Mouse (Mus musculus): ENCODE measurements around the gene Lenep.

Lenep gene

DNA sequence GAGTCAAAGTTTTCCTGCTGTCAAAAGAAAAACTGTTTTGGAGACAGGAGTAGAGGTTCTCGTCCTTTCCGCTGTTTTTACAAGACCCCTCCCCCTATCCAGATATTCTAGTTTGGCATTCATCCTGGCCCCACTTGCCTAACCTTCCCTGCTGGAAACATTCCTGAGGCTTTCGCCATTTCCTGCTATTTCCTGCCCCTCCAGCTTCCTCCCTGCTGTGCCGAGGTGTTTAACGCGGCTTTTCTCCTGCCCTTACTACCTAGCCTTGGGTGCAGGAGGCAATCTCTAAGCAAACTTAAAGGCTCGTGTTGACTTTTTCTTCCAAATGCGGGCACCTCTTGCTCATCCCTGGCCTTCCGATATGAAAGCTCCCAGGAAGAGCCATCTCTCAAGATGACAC is 17.0 kb upstream of the Lenep start:
- DNase-seq: no peak

DNA sequence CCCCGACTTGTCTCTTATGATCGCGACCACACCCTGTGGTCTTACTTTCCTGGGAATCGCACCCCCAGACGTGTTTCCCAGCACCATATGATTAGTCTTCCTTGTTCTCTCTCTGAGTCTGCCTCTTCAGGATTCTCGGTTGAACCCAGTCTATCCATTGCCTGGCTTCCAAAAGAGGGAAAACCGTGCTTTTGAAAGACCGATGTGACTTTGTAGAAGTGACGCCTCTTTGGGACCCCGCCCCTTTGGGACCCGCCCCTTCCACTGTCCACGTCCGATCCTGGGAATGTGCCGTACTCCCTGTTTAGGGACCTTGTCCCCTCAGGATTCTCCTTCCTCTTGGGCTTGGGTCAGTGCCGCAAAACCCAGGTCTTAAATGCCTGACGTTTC is 16.3 kb upstream of the Lenep start:
- DNase-seq: no peak

DNA sequence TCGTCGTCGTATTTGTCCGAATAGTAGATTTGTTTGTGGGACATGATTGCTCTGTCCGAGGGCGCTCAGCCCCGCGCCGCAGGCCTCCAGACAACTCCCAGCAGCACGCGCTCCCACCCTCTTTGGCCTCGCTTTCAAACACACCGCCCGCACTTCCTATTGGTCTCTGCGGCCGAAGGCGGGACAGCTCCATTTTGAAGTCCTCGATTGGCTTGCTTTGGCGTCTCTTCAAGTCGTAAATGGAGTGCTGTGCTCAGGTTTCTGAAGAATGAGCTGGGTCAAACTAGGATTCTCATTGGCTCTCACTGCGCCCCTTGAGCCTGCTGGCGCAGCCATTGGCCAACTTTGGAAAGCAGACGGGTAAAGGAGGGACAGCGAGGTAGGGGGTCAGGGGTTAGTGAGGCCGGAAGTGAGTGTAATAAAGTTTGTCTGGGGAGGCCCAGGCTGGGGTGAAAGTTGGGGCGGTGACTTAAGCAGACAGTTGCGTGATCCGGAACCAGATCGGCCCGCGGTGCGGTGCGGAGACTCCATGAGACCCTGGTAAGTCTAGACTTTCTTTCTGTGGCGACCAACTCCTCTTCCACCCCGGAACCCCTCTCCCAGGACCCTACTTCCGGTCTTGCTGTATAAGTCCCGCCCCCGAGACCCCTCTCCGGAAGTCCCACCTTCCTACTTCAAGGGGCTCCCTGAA is 15.7 kb upstream of the Lenep start, which contains the start of the genes Cks1b and Shc1:
Gene Cks1b, minus strand, starts transcription at position 214 of the 691 bp plus-strand sequence.
Gene Shc1, plus strand, starts transcription at position 274 of the 691 bp plus-strand sequence.
- peak; percentile 84 for DNase-seq

DNA sequence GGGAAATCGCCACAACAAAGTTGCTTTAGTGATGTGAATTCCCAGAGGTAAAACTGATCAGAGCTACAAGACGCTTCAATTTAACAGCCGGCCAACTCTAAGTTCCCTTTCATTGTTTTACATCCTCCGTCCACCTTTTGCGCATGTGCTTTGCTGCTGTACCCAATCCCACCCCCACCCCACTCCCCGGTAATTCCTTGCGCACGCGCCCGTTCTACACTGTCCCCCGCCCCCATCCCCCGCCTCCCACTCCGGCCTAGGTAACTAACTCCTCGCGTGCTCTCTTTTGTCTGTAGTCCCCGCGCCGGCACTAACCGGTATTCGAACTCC is 15.2 kb upstream of the Lenep start:
- no peak for DNase-seq

DNA sequence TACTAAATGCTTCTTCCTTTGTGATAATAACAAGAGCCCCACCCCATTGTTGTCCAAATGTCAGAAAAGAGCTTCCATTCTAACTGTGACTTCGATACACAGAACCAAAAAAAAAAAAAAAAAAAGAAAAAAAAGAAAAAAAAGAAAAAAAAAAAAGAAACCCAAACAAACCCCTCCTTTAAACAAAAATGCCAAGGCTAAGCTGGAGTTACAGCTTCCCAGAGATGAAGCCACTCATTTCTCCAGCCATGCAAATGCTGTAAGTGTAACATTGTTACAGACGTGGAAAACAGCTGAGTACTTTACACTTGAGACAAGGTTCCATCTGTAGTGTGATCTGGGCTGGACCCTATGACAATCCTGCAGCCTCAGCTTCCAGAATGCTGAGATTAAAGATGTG is 14.5 kb upstream of the Lenep start:
- no peak for DNase-seq

DNA sequence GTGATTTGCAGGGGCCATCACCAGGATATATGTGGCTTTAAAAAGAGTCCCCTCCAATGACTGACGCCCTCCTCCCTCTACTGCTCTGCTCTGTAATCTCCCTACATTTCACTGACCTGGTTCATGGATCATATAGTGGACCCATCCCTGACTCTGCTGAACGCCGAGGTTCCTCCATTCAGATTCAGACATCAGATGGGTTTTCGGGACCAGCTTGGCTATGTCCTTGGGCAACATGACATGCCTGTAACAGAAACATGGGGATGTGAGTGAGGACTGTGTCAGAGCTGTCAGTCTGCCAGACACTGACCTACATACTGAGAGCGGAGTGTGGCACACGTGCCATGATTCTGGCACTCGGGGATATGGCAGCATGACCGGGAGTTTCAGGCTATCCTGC is 13.6 kb upstream of the Lenep start:
- DNase-seq: no peak

DNA sequence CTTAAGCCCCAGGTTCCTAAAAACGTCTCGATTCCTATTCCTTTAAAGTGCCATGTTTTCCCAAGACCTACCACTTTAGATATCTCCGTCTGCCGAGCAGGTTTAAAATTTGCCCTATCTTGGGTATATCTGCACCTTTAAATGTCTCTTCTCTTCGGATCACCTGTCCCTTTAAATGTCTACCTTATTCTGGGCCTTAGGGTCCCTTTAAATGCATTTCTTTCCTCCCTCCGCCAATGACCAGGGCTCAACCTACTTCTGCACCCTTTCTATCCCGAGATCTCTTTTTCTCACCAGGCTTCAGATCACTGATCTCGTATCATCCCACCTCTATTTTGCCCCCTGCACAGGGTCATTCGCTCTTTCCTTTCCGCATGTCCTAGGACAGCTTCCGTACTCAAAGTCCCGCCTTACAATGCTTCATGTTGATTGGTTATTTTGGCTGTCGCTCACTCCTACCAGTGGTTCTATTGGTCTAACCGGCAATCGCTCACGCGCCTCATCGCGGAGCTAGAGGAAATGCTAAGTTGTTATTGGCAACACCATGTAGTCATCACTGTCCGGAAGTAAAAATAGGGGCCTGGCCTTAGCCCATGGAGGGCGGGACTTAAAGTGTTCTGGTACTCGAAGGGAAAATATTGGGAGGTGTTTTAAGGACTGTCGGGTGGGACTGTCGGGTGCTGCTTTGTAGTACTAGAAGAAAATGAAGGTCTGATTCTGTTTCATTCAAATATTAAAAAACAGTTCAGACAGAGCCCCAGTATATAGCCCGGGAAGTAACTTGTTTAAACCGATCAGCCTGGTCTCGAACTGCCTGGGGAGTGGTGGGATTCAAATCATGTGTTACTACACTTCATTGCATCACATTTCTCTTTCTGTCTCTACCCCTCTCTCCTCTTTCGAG is 9.1 kb upstream of the Lenep start, which contains the start of gene Flad1:
Gene Flad1, minus strand, starts transcription at position 381 of the 904 bp plus-strand sequence.
- peak; percentile 99 for DNase-seq

DNA sequence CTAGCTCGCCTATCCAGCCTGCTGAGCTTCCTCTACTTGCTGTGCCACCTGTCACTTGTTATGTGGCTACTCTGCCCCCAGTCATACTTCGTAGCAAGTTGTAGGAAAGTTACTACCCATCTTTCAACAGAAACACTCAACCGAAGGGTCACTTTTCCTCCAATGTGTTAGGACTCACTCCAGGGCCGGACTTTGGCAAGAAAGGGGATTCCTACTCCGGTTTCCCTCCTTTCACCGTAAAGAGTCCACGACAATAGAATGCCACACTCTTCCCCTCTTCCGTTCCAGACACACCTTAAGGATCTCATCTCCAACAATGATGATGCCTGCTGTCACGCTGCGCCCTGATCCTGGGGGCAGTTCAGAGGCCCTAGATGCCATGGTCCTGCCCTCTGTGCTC is 8.3 kb upstream of the Lenep start:
- no peak for DNase-seq

DNA sequence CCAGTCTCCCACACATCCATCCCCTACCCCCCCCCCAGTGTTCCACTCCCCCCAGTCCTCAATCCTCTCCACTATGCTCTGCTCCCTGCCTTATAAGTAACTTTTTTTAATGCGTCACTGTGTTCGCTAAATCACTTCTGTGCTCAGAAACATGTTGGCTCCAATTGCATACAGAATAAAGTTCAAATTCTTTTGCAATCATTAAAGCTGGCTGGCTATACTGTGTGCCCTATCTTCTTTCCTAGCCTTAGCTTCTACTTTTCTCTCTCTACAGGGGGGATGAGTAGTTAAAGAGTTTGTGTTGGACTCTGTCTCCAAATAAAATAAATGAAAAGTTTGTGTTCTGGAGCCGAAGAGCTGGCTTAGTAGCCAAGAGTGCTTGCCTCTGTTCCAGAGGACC is 7.1 kb upstream of the Lenep start:
- no peak for DNase-seq

DNA sequence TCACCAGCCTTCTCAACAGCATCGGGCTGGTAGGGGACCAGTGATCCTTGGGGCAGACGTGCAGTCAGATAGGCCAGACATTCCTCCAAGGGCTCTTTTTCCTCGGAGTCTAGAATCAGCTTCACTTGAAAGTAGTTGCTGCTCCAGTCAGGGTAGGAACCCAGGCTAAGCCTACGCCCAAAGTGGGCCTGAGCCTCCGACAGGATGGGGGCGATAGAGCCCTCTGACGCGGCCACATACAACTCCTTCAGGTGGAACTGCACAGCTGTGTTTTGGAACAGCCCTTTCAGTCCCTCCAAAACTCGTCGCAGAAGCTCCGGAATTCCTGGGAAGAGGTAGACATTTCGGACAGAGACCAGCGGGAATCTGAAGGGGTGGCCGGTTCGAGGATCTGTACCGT is 5.9 kb upstream of the Lenep start:
- DNase-seq: no peak

DNA sequence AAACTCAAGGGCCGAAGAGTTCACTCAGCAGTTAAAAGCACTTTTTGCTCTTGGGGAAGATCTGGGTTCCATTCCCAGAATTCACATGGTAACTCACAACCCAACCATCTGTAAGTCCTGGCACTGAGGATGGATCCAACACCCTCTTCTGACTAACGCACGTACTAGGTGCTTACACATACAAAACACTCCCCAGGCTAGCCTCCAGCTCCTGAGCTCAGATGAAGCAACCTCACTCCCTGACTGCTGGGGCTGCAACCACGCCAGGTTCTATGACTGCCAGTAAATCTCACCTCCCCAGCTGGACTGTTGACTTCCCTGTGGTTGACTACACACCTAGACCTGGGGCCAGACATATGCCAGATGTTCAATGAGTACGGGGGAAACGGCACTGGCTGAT is 4.3 kb upstream of the Lenep start:
- DNase-seq: no peak

DNA sequence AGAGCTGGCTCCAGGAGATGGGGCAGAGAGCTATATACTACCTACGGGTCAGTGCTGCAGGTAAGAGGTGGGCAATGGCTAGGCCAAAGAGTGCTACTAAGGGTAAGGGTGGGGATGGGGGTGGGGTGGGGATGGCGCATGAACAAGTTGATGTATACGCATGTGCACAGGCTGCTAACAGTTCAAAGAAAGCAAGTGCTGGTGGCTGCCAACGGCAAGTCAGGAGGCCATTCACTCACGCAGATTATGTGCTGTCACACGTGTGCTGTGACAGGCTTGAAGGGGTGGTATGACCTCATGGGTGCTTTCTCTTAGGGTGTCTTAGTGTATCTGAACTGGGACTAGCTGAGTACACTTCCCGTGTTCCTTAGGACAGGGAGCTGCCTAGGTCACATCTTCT is 1.3 kb downstream of the Lenep start:
- no peak for DNase-seq

DNA sequence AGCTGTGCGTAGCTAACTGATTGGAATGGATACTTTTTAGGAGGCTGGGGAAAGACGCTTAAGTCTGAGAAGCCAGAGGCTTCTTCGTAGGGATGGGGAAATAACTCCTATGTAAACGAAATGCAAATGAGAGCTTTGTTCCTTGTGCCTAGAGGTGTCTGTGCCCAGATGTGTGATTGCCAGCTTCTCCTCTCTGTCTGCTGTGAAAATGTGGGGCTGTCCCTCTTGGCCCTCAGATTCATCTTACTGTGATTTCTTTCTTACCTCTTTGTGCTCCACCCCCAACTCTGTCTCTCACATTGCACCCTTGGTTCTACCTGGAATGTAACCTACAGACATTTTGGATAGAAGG is 6.0 kb downstream of the Lenep start:
- no peak for DNase-seq

DNA sequence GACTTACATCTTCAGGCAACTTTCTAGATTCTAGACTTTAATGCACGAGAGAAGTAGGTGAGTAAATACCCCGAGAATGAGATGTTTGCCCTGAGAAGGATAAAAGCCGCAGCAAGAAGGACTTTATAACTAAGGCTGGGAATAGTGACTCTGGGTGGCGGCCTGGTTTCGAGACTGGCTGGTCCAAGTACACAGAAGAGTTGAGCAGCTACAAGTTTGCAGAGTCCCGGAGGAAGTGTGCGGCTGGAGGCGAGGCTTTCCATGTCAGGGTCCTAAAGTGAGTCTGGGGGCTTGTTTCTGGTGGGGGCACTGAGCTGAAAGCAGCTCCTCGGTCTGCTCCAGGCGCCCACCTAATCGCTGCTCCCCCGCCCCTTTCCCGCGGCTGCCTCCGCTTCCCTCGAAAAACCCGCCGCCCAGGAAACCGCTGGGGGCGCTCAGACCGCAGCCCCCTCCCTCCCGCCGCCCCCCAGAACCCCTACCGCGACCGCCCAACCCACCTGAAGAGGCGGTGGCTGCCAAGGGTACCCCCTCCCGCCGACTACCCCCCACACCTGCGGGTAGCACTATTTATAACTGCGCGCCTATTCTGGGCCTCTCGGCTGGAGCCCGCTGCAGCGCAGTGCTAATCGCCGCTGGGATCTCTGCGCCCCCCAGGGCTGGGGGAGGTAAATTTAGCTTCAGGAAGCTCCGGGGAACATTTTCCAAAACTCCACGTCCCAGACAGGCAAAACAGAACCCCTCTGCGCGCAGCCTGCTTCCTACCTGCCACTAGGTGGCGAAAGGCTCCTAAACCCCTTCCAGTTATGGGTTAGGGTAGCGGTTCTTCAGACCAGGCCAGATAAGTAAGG is 6.6 kb downstream of the Lenep start:
- peak; percentile 65 for DNase-seq

DNA sequence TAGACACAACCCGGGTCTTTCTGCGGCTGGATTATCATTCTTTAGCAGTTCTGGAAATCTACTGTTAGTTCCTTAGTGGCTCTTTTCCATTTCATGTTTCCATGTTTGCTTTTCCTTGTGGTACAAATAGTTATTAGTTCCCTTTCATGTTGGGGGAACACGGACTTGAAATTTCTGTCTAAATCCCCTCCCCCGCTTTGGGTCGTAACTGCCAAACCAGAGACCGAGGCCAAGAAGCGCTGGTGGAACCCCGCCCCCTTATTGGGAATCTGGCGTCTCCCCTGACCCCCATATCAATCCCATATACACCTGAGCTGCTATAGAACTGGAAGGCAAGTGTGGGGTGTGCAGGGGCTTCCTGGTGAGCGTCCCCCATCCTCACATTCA is 7.2 kb downstream of the Lenep start:
- DNase-seq: no peak

DNA sequence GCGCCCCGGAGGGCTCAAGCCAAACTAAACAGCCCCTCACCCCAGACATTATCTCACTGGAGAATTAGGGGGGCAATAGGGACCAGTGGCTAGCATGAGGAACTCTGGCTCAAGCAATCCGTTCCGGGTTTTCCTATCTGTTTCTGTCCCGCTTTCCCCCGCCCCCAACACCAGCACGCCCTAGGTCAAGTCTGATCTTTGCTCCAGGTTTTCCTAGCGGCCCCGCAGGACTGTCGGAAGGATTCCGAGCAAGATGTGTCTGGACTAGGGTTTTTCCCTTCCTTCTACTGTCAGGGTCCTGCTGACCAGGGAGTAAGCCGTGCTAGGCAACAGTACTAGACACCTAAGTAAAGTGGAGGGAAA is 7.7 kb downstream of the Lenep start:
- peak; percentile 84 for DNase-seq

DNA sequence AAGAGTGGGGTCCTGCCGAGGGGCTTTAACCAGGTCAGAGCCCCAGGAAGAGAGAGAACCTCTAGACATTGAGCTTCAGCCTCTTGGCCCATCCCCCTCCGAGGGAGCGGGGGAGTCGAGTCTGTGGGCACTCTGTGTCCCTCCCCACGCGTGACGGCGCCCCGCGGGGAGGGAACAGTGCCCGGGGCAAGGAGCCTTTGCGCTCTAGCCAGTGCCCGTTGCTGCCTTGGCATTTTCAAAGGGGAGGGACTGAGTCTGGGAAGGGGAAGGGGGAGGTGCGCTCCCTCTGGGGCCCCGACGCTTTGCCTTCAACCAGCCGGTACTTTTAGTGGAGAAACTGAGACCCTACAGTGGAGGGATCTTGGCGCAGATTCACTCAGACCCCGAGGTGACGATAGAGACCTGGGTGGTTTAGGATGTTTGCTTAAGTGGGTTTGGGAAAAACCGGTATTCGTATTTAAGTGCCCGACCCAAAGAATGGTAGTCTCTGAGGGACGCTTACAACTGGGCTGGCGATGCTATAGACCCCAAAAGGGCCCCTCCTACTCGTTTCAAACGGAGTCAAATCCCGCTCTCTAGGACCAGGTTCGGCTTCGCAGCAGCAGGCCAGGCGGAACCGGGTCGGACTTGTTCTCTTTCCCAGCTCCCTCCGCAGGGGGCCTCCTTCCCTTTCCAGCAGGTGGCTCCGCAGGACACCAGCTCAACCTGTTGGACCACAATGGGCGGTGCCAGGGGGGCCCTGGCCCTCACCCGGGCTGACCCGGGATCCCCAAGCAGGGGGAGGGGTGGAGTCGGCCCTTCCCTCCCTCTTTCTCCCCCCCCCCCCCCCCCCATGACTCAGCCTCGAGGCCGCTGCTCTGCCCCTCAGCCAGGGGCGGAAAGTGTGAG is 8.3 kb downstream of the Lenep start, which contains the start of gene Zbtb7b:
Gene Zbtb7b, minus strand, starts transcription at position 771 of the 888 bp plus-strand sequence.
- peak; percentile 87 for DNase-seq

DNA sequence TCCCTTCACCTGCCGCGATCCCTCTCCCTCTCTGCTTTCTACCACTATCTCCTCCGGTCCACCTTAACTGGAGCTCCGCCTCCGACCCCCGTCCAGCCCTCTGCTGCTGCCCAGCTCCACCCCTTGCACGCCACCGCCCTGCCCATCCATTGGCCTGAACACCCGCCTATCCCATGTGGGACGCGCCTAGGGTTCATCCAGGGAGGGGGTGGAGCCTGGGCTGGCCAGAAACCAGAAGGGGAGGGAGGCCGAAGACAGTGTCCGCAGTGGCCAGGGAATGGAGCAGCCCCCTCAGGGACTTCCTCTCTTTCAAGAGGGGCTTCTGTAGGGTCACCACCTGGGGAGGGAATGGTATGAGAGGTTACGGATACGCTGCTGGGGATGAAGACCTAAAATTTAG is 9.0 kb downstream of the Lenep start:
- peak; percentile 99 for DNase-seq

DNA sequence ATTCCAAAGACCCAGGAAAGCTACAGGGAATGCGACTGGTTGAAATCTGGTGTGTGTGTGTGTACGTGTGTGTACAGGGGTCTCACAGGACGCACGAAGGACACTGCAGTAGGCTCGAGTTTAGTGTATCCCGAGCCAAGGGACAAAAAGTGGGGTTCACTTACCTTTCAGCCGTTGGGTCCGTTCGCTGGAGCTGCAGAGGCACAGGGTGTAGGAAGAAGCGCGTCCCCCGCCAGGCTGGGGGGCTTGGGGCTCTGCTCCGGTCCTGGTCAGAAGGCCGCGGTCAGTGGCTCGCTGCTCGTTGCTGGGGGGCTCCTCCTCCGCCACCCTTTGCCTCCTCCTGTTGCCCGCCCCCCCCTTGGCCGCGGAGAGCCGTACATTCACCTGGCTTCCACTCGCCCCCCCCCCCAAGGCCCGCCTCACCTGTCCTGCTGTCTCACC is 9.7 kb downstream of the Lenep start:
- DNase-seq: peak; percentile 59

DNA sequence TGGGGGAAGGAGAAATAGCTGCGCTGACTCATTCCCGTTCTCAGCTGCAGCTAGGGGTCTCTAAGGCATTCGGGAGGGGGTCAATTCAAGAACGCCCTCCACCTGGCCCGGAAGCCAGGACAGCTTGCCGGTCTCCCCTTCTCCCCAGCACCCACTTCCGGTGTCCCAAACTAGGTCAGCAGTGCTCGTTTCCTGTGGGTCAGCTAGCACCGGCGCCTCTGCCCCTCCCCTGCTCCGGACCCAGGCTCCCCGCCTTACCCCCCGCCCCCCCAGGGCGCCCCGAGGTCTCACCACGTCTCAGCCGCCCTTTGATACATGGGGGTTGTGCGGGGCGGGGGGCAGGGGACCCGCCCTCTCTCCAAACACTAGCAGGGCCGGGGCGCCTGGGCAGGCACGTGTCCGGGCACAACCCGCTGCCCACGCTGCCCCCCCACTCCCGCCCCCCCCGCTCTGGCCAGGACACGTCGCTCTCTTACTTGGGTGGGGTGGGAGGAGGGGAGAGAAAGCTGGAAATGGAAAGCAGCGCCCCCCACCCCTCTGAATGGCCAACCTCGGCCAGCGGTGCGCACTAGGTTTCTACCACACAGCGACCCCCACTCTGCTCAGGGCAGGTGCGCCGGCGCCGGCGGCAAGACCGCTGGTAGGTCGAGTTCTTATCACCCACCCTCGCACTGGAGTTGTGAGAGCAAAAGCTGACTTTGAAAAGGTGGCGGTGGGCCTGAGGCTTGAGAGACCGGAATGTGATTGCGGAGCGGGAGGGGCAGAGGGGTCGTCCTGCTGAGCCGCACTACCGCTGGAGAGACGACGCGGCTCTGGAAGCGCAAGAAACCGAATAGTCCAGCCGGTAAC is 10.7 kb downstream of the Lenep start:
- DNase-seq: peak; percentile 61

All from cerebellum, adult 11 months (tissue).